Mouse (Mus musculus): ENCODE data around the gene Igf1r.

- TF ChIP-seq GATA1 (IDR thresholded peaks at IDR 0.05; ENCODE audit: low read length) (no peak), TAL1 (IDR thresholded peaks at IDR 0.05; ENCODE audit: low read length) (no peak)
Observed at GRCm38 (mm10) chr7:68112582-68112981, 160.0 kb downstream of the Igf1r start.
